Mouse (Mus musculus) liver, embryonic 15.5 days (tissue): ENCODE data around the gene Aldh3b1. TPM values are rescaled to one million over a fixed set of nuclear protein-coding genes. Genes with fewer than 3 reads are reported as not detected.
A peak's percentile ranks its signal among the peaks of the same experiment; 100 is the strongest.

Experiments
- ATAC-seq: fragments of 200-750 bp; cut with Nextera tagmentation; 2 replicates; pipeline ENCODE4 v1.8.0; 2017; ENCODE audit warnings: moderate number of reproducible peaks, mild to moderate bottlenecking, moderate library complexity; ENCODE audit not compliant: insufficient read depth
- H3K27ac ChIP-seq: fragments of 300-500 bp; sonication (generic); replicated peaks from 2 replicates; pipeline ENCODE4 v1.5.1; 2015; ENCODE audit warnings: mild to moderate bottlenecking, inconsistent platforms
- H3K27me3 ChIP-seq: fragments of 300-500 bp; sonication (generic); 2 replicates; pipeline ENCODE4 v1.6.1; 2015; ENCODE audit warnings: mild to moderate bottlenecking, inconsistent platforms
- H3K36me3 ChIP-seq: fragments of 300-500 bp; sonication (generic); replicated peaks from 2 replicates; pipeline ENCODE4 v1.6.1; 2015; ENCODE audit warnings: moderate library complexity, mild to moderate bottlenecking, inconsistent platforms
- H3K4me1 ChIP-seq: fragments of 300-500 bp; sonication (generic); replicated peaks from 2 replicates; pipeline ENCODE4 v1.6.1; 2015; ENCODE audit warnings: inconsistent platforms
- H3K4me2 ChIP-seq: fragments of 300-500 bp; sonication (generic); 2 replicates; pipeline ENCODE4 v1.6.1; 2015; ENCODE audit warnings: moderate library complexity, mild to moderate bottlenecking, inconsistent platforms
- H3K4me3 ChIP-seq: fragments of 300-500 bp; sonication (generic); replicated peaks from 2 replicates; pipeline ENCODE4 v1.5.1; 2015; ENCODE audit warnings: mild to moderate bottlenecking, inconsistent platforms
- H3K9ac ChIP-seq: fragments of 300-500 bp; sonication (generic); 2 replicates; pipeline ENCODE4 v1.6.1; 2015; ENCODE audit warnings: moderate library complexity, mild to moderate bottlenecking, inconsistent platforms
- H3K9me3 ChIP-seq: fragments of 300-500 bp; sonication (generic); replicated peaks from 2 replicates; pipeline ENCODE4 v1.6.1; 2016; ENCODE audit warnings: inconsistent platforms
- WGBS: fragments of 180-500 bp; shearing (Covaris S2); methylation state at CpG from one replicate; pipeline ENCODE4 v1.1.7; 2015; ENCODE audit warnings: mixed read lengths; ENCODE audit not compliant: insufficient replicate concordance; 5-methylcytosine and 5-hydroxymethylcytosine counted together
- polyA plus RNA-seq: library from polyadenylated mRNA; unstranded; fragments of >200 nt; fragmentation: Nextera tagmentation; extraction: Ambion mirVana; gene quantifications from 2 replicates; pipeline ENCODE4 v1.2.1, GENCODE M21; 2015

Aldh3b1 gene
- polyA plus RNA-seq, 1 experiment from 2014 or later: 8.7 TPM

- Histone ChIP-seq H3K27me3 (no peaks in the 10 kb centered on the region), H3K9ac (no peak overlapping the region; the same call in 1 of the 2 replicates), H3K27ac (no peak overlapping the region), H3K36me3 (0 out of 2 replicates have a peak, but pooled peaks cover under 1% of the 10 kb centered on the region), H3K9me3 (no peaks in the 10 kb centered on the region), H3K4me1 (peaks cover 30% of the 10 kb centered on the region), H3K4me3 (peak overlapping the region; percentile 44), H3K4me2 (peak overlapping the region; percentile 71)
- 14% methylated on average over 27 of the region's 27 CpGs for WGBS
- peak; percentile 83 for ATAC-seq
Observed at GRCm38 (mm10) chr19:3942986-3943735, 13.6 kb upstream of the Aldh3b1 start.

- no peak overlapping the region for H3K4me3 ChIP-seq
- no peaks in the 10 kb centered on the region for H3K9me3 ChIP-seq
- no peak overlapping the region for H3K9ac ChIP-seq
- no peaks in the 10 kb centered on the region for H3K36me3 ChIP-seq
- WGBS: 72% methylated on average over 7 of the region's 7 CpGs
- no peak for ATAC-seq
- no peaks in the 10 kb centered on the region for H3K27me3 ChIP-seq
- H3K4me2 ChIP-seq: no peak overlapping the region
- H3K4me1 ChIP-seq: peaks cover 30% of the 10 kb centered on the region
- H3K27ac ChIP-seq: no peak overlapping the region
Observed at GRCm38 (mm10) chr19:3942315-3942714, 12.7 kb upstream of the Aldh3b1 start.

GRCm38 (mm10) chr19:3935896-3936850, 6.6 kb upstream of the Aldh3b1 start:
- Histone ChIP-seq H3K4me3 (peak overlapping the region; percentile 54), H3K27ac (peak overlapping the region; percentile 51), H3K4me2 (peak overlapping the region; percentile 76), H3K4me1 (peaks cover 19% of the 10 kb centered on the region), H3K36me3 (no peaks in the 10 kb centered on the region), H3K9me3 (no peaks in the 10 kb centered on the region), H3K9ac (peak overlapping the region; percentile 35), H3K27me3 (peaks cover 24% of the 10 kb centered on the region)
- ATAC-seq: peak; percentile 13; the same call in 1 of the 2 replicates
- WGBS: 5% methylated on average over 22 of the region's 22 CpGs

- ATAC-seq: peak; percentile 77
- Histone ChIP-seq H3K4me2 (peak within 1 kb of the TSS; percentile 76), H3K27me3 (peaks cover 24% of the 10 kb centered on the region), H3K36me3 (no peaks in the 10 kb centered on the region), H3K27ac (peak within 1 kb of the TSS; percentile 51), H3K9me3 (no peaks in the 10 kb centered on the region), H3K4me3 (peak within 1 kb of the TSS; percentile 54), H3K4me1 (peaks cover 25% of the 10 kb centered on the region), H3K9ac (peak within 1 kb of the TSS; percentile 43)
- WGBS: 3% methylated on average over 42 of the region's 42 CpGs
Observed at GRCm38 (mm10) chr19:3935032-3935895, 5.7 kb upstream of the Aldh3b1 start, which contains the start of gene Unc93b1. TSS of gene Unc93b1 (plus strand) at chr19:3935186.

GRCm38 (mm10) chr19:3931716-3932115, 2.1 kb upstream of the Aldh3b1 start:
- 64% methylated on average over 9 of the region's 9 CpGs for WGBS
- Histone ChIP-seq H3K4me1 (peaks cover 42% of the 10 kb centered on the region), H3K4me2 (no peak overlapping the region), H3K9me3 (no peaks in the 10 kb centered on the region), H3K27ac (no peak overlapping the region), H3K36me3 (no peaks in the 10 kb centered on the region), H3K9ac (no peak overlapping the region), H3K4me3 (no peak overlapping the region), H3K27me3 (peaks cover 23% of the 10 kb centered on the region)
- no peak for ATAC-seq

GRCm38 (mm10) chr19:3930262-3931057, 852 bp upstream of the Aldh3b1 start:
- H3K9me3 ChIP-seq: no peaks in the 10 kb centered on the region
- no peaks in the 10 kb centered on the region for H3K36me3 ChIP-seq
- no peak for ATAC-seq
- H3K4me3 ChIP-seq: no peak overlapping the region
- H3K9ac ChIP-seq: no peak overlapping the region
- H3K27ac ChIP-seq: no peak overlapping the region; the same call in 1 of the 2 replicates
- H3K4me2 ChIP-seq: no peak overlapping the region; the same call in 1 of the 2 replicates
- peaks cover 37% of the 10 kb centered on the region for H3K4me1 ChIP-seq
- WGBS: 72% methylated on average over 21 of the region's 21 CpGs
- peaks cover 10% of the 10 kb centered on the region for H3K27me3 ChIP-seq

- peak overlapping the region; percentile 70; the same call in 1 of the 2 replicates for H3K27ac ChIP-seq
- peaks cover 47% of the 10 kb centered on the region for H3K4me1 ChIP-seq
- H3K27me3 ChIP-seq: no peaks in the 10 kb centered on the region
- H3K9me3 ChIP-seq: no peaks in the 10 kb centered on the region
- peak overlapping the region; percentile 20 for H3K4me3 ChIP-seq
- H3K36me3 ChIP-seq: no peaks in the 10 kb centered on the region
- no peak overlapping the region for H3K9ac ChIP-seq
- WGBS: 62% methylated on average over 4 of the region's 4 CpGs
- H3K4me2 ChIP-seq: 0 out of 2 replicates have a peak overlapping the region, but pooled peaks have one; percentile 35
- no peak for ATAC-seq
Observed at GRCm38 (mm10) chr19:3928779-3929178, 829 bp downstream of the Aldh3b1 start.

- no peak overlapping the region for H3K4me2 ChIP-seq
- no peak overlapping the region for H3K27ac ChIP-seq
- H3K4me1 ChIP-seq: peaks cover 53% of the 10 kb centered on the region
Observed at GRCm38 (mm10) chr19:3927989-3928388, 1.6 kb downstream of the Aldh3b1 start.

GRCm38 (mm10) chr19:3926685-3927084, 2.9 kb downstream of the Aldh3b1 start:
- ATAC-seq: no peak
- Histone ChIP-seq H3K4me1 (peaks cover 58% of the 10 kb centered on the region), H3K9ac (no peak overlapping the region), H3K27ac (no peak overlapping the region), H3K27me3 (no peaks in the 10 kb centered on the region), H3K4me3 (no peak overlapping the region), H3K4me2 (no peak overlapping the region), H3K9me3 (no peaks in the 10 kb centered on the region), H3K36me3 (no peaks in the 10 kb centered on the region)
- WGBS: 67% methylated on average over 6 of the region's 6 CpGs

More at GRCm38 (mm10) chr19:3927989-3928388, 1.6 kb downstream of the Aldh3b1 start:
- WGBS: 67% methylated on average over 4 of the region's 4 CpGs
- Histone ChIP-seq H3K36me3 (no peaks in the 10 kb centered on the region), H3K9ac (no peak overlapping the region), H3K4me3 (no peak overlapping the region), H3K27me3 (no peaks in the 10 kb centered on the region), H3K9me3 (no peaks in the 10 kb centered on the region)
- no peak for ATAC-seq

GRCm38 (mm10) chr19:3926279-3926678, 3.3 kb downstream of the Aldh3b1 start:
- WGBS: 47% methylated on average over 3 of the region's 3 CpGs
- Histone ChIP-seq H3K36me3 (no peaks in the 10 kb centered on the region), H3K27me3 (no peaks in the 10 kb centered on the region), H3K4me2 (no peak overlapping the region), H3K9me3 (no peaks in the 10 kb centered on the region), H3K4me3 (no peak overlapping the region), H3K9ac (no peak overlapping the region), H3K27ac (no peak overlapping the region), H3K4me1 (peaks cover 58% of the 10 kb centered on the region)
- no peak for ATAC-seq
